Mouse (Mus musculus) CH12F3 (cell line): ENCODE measurements around the gene Tmem151b.

Experiments
- in situ Hi-C: fragments of 300-500 bp; cut with MboI; formaldehyde crosslinking; loops from 2 replicates; pipeline ENCODE4 v1.14.3; 2020; ENCODE audit warnings: low sequenced_read_pairs

Gene Tmem151b

GRCm38 (mm10) chr17:45515204-45515726, 34.2 kb downstream of the Tmem151b start:
- in situ Hi-C loops, result loop anchor here (5.0 kb wide), 1 partner anchor 37 kb away; no protein-coding TSS in a partner anchor

- in situ Hi-C loops, result no loop called here
These were observed 37.7 kb downstream of the Tmem151b start for GRCm38 (mm10) chr17:45511757-45512156.

- in situ Hi-C loops, result no loop called here
These were observed 38.6 kb downstream of the Tmem151b start for GRCm38 (mm10) chr17:45510871-45511270.

GRCm38 (mm10) chr17:45506700-45507189, 42.7 kb downstream of the Tmem151b start, which contains the start of gene Aars2:
Aars2 (plus strand) TSS chr17:45506841.
- in situ Hi-C loops, result no loop called here

- in situ Hi-C loops, result no loop called here
These were observed 43.5 kb downstream of the Tmem151b start for GRCm38 (mm10) chr17:45505941-45506465.

GRCm38 (mm10) chr17:45503301-45503973, 46.0 kb downstream of the Tmem151b start:
- in situ Hi-C loops, result no loop called here

GRCm38 (mm10) chr17:45502324-45502723, 47.2 kb downstream of the Tmem151b start:
- in situ Hi-C loops, result no loop called here

GRCm38 (mm10) chr17:45500981-45501380, 48.5 kb downstream of the Tmem151b start:
- in situ Hi-C loops, result no loop called here

- in situ Hi-C loops, result no loop called here
These were observed 50.0 kb downstream of the Tmem151b start for GRCm38 (mm10) chr17:45499516-45499915.

- in situ Hi-C loops, result no loop called here
These were observed 51.1 kb downstream of the Tmem151b start for GRCm38 (mm10) chr17:45498397-45498796.

- in situ Hi-C loops, result no loop called here
These were observed 54.1 kb downstream of the Tmem151b start for GRCm38 (mm10) chr17:45495398-45495797.
